Mouse (Mus musculus) heart, adult 2 months (tissue): Measurements from ENCODE around the gene Mgp. TPM values are rescaled to one million over a fixed set of nuclear protein-coding genes. Genes with fewer than 3 reads are reported as not detected.

Source experiments
- DNase-seq, 2 experiments: peaks; one replicate each; pipeline ENCODE4 v3.0.0; 2021
- H3K27ac ChIP-seq: fragments of 200-600 bp; 2 replicates; pipeline ENCODE4 v1.8.1; 2022
- H3K27me3 ChIP-seq: fragments of 200-500 bp; 2 replicates; pipeline ENCODE4 v1.6.1; 2012; ENCODE audit warnings: mild to moderate bottlenecking, low read length, inconsistent platforms, mixed read lengths; ENCODE audit not compliant: control insufficient read depth, insufficient read depth
- H3K36me3 ChIP-seq: fragments of 200-500 bp; 2 replicates; pipeline ENCODE4 v1.6.1; 2012; ENCODE audit warnings: low read length, inconsistent platforms; ENCODE audit not compliant: control insufficient read depth, insufficient read depth
- H3K4me1 ChIP-seq: fragments of 200-500 bp; 2 replicates; pipeline ENCODE4 v1.6.1; 2011; ENCODE audit warnings: low read length; ENCODE audit not compliant: control insufficient read depth, insufficient read depth
- H3K4me3 ChIP-seq: fragments of 200-600 bp; 2 replicates; pipeline ENCODE4 v1.8.1; 2022
- H3K79me2 ChIP-seq: fragments of 200-500 bp; replicated peaks from 2 replicates; pipeline ENCODE4 v1.6.1; 2012; ENCODE audit warnings: mild to moderate bottlenecking, inconsistent platforms, low read length, moderate library complexity, mixed read lengths; ENCODE audit not compliant: control insufficient read depth, insufficient read depth
- H3K9ac ChIP-seq: fragments of 200-500 bp; 2 replicates; pipeline ENCODE4 v1.6.1; 2012; ENCODE audit warnings: low read depth, mild to moderate bottlenecking, control low read depth, inconsistent platforms, low read length, mixed read lengths
- CTCF ChIP-seq: fragments of 200-600 bp; IDR thresholded peaks from 2 replicates; pipeline ENCODE4 v1.8.1; 2022; ENCODE audit warnings: antibody characterized with exemption, mild to moderate bottlenecking, moderate library complexity
- EP300 ChIP-seq: fragments of 200-500 bp; IDR thresholded peaks from 2 replicates; pipeline ENCODE4 v1.6.1; 2011; ENCODE audit warnings: low read depth, low read length, control low read depth; ENCODE audit not compliant: insufficient read depth
- POLR2A ChIP-seq: fragments of 200-500 bp; IDR thresholded peaks from 2 replicates; pipeline ENCODE4 v1.6.1; 2011; ENCODE audit warnings: mild to moderate bottlenecking, low read depth, low read length, control low read depth; ENCODE audit not compliant: insufficient read depth
- WGBS: fragments of 180-500 bp; shearing (Covaris S2); methylation state at CpG from one replicate; pipeline ENCODE4 v1.1.7; 2018; 5-methylcytosine and 5-hydroxymethylcytosine counted together
- intact Hi-C: fragments of 180-260 bp; cut with DNase I; formaldehyde crosslinking; loops from one replicate; pipeline ENCODE4 v1.15.1; 2025
- polyA plus RNA-seq: library from polyadenylated mRNA; depleted of rRNA; stranded (reverse); fragments of >200 nt; gene quantifications from 2 replicates; pipeline ENCODE4 v1.2.3, GENCODE M21; 2012
- total RNA-seq, 2 experiments: library from RNA; stranded (reverse); gene quantifications; 2 replicates each; pipeline ENCODE4 v1.2.3; 2021

Gene Mgp
- total and polyA plus RNA-seq, 3 experiments = 409 to 1,296 (median 433) TPM

GRCm38 (mm10) chr6:136902527-136902926 is 26.9 kb upstream of the Mgp start:
- H3K4me1 ChIP-seq = peaks cover 19% of the 10 kb centered on the region
- TF ChIP-seq POLR2A = no peak
- H3K4me3 ChIP-seq = no peak overlapping the region
- H3K79me2 ChIP-seq = no peaks in the 10 kb centered on the region
- no peak overlapping the region for H3K27ac ChIP-seq
- H3K27me3 ChIP-seq = no peaks in the 10 kb centered on the region
- H3K36me3 ChIP-seq = no peaks in the 10 kb centered on the region; the same call in 1 of the 2 replicates
- intact Hi-C loops = no loop called here
- H3K9ac ChIP-seq = no peak overlapping the region
- DNase-seq = no peak
- 75% methylated on average over 9 of the region's 9 CpGs for WGBS

- no peak for TF ChIP-seq CTCF
- no peak for TF ChIP-seq POLR2A
- no peak for TF ChIP-seq EP300
- WGBS = 70% methylated on average over 2 of the region's 2 CpGs
- H3K27ac ChIP-seq = peak overlapping the region; percentile 61
- H3K36me3 ChIP-seq = no peaks in the 10 kb centered on the region; the same call in 1 of the 2 replicates
- H3K4me1 ChIP-seq = peaks cover 16% of the 10 kb centered on the region
- H3K79me2 ChIP-seq = no peaks in the 10 kb centered on the region
- intact Hi-C loops = no loop called here
- no peak overlapping the region for H3K4me3 ChIP-seq
- H3K9ac ChIP-seq = no peak overlapping the region
- H3K27me3 ChIP-seq = no peaks in the 10 kb centered on the region
- no peak for DNase-seq
Observed at GRCm38 (mm10) chr6:136901010-136901409, 25.4 kb upstream of the Mgp start.

DNA sequence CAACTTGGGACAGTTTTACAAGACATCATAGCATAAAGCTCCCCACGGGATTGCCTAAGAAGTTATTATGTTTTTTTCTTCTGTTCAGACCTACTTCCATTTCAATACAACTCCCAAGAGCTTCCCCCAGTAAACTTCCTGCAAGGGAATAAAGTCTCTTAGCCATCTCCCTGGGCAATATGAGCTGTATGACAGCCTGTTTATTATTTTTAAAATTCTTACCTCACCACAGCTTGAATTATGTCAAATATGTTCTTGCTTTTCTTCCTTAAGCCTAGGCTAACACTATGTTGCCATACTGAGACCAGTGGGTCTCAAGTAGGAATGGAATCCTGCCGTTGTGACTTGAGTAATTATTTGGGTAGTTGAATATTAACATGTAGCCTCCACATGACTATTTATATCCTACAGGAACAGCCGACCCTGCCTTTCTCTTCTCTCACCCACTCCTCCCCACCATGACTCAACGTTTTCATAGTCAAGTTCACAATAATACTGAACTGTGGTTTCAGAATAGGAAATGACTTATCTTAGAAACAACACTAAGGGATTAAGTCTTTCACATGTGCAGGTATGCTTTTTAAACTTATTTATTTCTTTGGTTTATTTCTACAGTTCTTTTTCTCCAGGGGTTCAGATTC is 24.9 kb upstream of the Mgp start:
- Histone ChIP-seq H3K4me3 (no peak overlapping the region), H3K36me3 (no peaks in the 10 kb centered on the region; the same call in 1 of the 2 replicates), H3K27me3 (no peaks in the 10 kb centered on the region), H3K4me1 (peaks cover 15% of the 10 kb centered on the region), H3K27ac (peak overlapping the region; percentile 61), H3K79me2 (no peaks in the 10 kb centered on the region), H3K9ac (no peak overlapping the region)
- TF ChIP-seq EP300 = no peak
- no peak for TF ChIP-seq POLR2A
- no peak for TF ChIP-seq CTCF
- no peak for DNase-seq
- intact Hi-C loops = no loop called here
- WGBS = 28% methylated on average over 4 of the region's 4 CpGs

DNA sequence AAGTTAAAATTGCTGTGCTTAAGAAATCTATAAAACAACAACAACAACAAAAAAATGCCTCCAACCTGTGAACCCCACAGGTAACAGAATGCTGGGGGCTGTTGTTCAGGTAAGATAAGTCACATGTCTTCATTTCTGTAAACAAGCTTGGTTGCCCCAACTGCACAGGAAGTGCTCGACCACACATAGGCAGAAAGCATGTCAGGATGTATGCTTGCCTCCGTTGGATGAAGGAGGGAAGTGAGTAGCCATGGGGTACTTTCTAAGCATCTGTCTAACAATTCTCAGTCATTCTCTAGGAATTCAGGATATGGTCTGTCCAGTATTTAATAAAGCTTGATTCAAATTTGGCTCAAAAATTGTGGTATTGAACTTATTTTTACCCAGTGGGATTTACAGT is 23.3 kb upstream of the Mgp start:
- no peak for DNase-seq
- TF ChIP-seq POLR2A (no peak), EP300 (no peak), CTCF (no peak)
- intact Hi-C loops = no loop called here
- Histone ChIP-seq H3K79me2 (no peaks in the 10 kb centered on the region), H3K36me3 (no peaks in the 10 kb centered on the region; the same call in 1 of the 2 replicates), H3K27me3 (no peaks in the 10 kb centered on the region), H3K4me3 (no peak overlapping the region), H3K4me1 (peaks cover 17% of the 10 kb centered on the region), H3K9ac (no peak overlapping the region), H3K27ac (peak overlapping the region; percentile 63)
- 31% methylated on average over 2 of the region's 2 CpGs for WGBS

- WGBS = 19% methylated on average over 4 of the region's 4 CpGs
- no peak overlapping the region for H3K4me3 ChIP-seq
- no peaks in the 10 kb centered on the region; the same call in 1 of the 2 replicates for H3K36me3 ChIP-seq
- peak overlapping the region; percentile 63 for H3K27ac ChIP-seq
- H3K27me3 ChIP-seq = no peaks in the 10 kb centered on the region
- DNase-seq = peak; percentile 39 to 59
- 0 out of 2 replicates have a peak overlapping the region, but pooled peaks have one; percentile 1 for H3K9ac ChIP-seq
- H3K4me1 ChIP-seq = peaks cover 18% of the 10 kb centered on the region
- intact Hi-C loops = no loop called here
- TF ChIP-seq EP300 (peak; percentile 84; the same call in 1 of the 2 replicates), CTCF (no peak)
- H3K79me2 ChIP-seq = no peaks in the 10 kb centered on the region
Observed at GRCm38 (mm10) chr6:136898222-136898621, 22.6 kb upstream of the Mgp start.

GRCm38 (mm10) chr6:136897789-136898188 is 22.2 kb upstream of the Mgp start:
- TF ChIP-seq CTCF (no peak), EP300 (no peak), POLR2A (0 out of 2 replicates have a peak, but pooled peaks have one; percentile 14)
- H3K36me3 ChIP-seq = no peaks in the 10 kb centered on the region; the same call in 1 of the 2 replicates
- H3K4me3 ChIP-seq = no peak overlapping the region
- peaks cover 18% of the 10 kb centered on the region for H3K4me1 ChIP-seq
- WGBS = 44% methylated on average over 4 of the region's 4 CpGs
- H3K9ac ChIP-seq = no peak overlapping the region
- H3K27me3 ChIP-seq = no peaks in the 10 kb centered on the region
- H3K79me2 ChIP-seq = no peaks in the 10 kb centered on the region
- intact Hi-C loops = no loop called here
- peak in 1 of 2 experiments; percentile 52 for DNase-seq
- peak overlapping the region; percentile 63 for H3K27ac ChIP-seq
